Mouse (Mus musculus) cerebellum, adult (tissue): ENCODE data around the gene Cnn2.
A peak's percentile ranks its signal among the peaks of the same experiment; 100 is the strongest.

Source experiments
- ATAC-seq: cut with Nextera tagmentation; 2 replicates; pipeline ENCODE4 v1.9.2; 2017; ENCODE audit warnings: mild to moderate bottlenecking, moderate library complexity, mixed read lengths; ENCODE audit not compliant: insufficient number of reproducible peaks, low FRiP score, low TSS enrichment

Cnn2 gene

DNA sequence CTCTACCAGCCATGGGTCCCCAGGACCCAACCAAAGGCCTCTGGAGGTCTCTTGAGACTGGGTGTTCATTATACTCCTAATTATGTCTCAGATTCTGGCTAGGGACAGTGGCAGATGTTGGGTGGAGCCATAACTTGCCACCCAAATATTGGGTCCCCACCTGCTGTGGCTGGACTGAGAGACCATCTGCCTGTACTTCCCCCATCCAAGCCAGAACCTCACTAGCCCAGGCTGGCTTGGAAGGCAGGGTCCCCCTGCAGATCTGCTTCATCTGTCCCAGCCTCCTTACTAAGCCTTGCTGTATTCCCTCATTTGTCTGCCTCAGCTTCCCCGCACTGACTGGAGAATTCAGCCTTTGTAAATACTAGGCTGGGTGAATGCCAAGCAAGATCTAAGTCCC, 20.2 kb upstream of the Cnn2 start:
- ATAC-seq = no peak

DNA sequence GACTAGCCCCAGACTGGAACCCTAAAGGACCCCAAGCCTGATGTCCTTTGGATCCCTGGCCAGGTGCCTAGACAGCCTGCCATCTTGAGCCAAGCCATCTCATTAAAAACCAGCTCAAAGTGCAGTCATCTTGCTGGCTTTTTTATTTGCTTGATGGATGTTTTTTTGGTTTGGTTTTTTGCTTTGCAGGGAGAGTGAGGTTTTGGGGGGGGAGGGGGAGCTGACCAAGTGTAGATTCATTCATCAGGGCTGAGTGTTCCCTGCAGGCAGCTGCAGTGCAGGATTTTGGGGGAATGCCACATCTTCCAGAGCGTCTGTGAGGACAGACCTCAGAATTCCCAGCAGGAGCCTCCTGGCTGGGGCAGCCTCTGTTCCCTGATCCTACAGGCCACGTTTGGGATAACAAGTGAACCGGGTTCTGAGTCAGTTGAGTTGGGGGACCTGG, 19.2 kb upstream of the Cnn2 start:
- no peak for ATAC-seq

DNA sequence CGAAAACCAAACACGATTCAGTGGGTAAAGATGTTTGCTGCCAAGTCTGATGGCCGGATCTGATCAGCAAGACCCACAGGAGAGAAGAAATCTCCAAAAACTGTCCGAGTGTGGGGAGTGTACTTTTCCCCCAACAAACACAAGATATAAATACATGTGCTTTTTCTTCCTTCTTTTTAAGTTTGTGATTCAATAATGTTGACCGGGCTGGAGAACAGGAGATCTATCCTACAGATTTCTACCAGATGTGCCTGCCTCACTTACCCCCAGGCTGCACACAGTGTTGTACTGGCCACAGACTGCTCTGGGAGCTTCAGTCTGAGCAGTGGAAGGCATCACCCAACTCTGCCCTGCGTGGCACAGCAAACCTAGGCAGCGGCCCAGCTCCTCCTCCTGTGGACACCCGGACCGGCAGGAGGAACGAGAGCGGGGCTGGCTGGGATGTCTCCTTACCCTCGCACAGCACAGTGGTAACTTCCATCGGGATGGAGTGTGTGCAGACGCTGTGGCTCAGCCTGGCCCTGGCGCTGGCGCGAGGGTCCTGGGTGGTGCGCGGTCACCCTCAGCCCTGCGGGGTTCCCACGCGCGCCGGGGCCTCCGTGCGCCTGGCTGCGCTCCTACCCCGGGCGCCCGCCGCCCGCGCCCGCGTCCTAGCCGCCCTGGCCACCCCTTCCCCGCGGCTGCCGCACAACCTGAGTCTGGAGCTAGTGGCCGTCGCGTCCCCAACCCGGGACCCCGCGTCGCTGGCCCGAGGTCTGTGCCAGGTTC, 17.8 kb upstream of the Cnn2 start, which contains the start of gene Grin3b:
Grin3b (plus strand) TSS at position 301 of the 768 bp plus-strand sequence.
- ATAC-seq = no peak

DNA sequence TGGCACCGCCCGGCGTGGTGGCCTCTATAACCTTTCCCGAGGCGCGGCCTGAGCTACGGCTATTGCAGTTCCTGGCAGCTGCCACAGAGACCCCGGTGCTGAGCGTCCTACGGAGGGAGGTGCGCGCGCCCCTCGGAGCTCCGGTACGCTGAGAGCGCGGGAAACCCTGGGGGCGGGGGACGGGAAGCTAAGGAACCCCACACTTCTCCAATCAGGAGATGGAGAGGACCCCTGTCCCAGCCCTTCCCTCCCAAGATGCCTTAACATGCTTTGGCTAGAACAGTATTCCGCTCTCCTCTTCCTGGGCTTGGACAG, 17.2 kb upstream of the Cnn2 start:
- ATAC-seq = no peak

- ATAC-seq = no peak
Measured at GRCm38 (mm10) chr10:79972831-79973230, 15.6 kb upstream of the Cnn2 start.

DNA sequence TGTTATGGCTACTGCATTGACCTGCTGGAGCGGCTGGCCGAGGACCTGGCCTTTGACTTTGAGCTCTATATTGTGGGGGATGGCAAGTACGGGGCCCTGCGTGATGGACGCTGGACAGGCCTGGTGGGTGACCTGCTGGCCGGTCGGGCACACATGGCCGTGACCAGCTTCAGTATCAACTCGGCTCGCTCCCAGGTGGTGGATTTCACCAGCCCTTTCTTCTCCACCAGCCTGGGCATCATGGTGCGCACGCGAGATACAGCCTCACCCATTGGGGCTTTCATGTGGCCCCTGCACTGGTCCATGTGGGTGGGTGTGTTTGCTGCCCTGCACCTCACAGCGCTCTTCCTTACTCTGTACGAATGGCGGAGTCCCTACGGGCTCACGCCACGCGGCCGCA, 14.3 kb upstream of the Cnn2 start:
- no peak for ATAC-seq

GRCm38 (mm10) chr10:79974668-79975067, 13.7 kb upstream of the Cnn2 start:
- no peak for ATAC-seq

DNA sequence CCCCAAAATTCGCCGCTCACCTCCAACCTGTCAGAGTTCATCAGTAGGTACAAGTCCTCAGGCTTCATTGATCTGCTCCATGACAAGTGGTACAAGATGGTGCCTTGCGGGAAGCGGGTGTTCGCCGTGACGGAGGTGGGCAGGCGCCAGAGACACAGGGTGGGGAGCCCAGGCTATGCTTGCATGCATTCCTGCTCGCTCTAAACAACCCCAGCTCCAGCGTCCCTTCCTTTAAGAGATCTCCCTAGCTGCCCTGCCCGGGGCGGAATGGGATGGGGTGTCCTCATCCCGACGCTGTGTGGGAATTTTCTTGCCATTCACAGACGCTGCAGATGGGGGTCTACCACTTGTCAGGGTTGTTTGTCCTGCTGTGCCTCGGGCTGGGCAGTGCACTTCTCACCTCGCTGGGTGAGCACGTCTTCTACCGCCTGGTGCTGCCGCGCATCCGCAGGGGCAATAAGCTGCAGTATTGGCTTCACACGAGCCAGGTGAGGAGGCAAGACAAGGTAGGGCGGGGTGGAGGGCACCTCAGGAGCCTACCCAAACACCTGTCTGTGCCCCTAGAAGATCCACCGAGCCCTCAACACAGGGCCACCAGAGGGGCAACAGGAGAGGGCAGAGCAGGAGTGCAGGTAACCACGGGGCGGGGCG, 12.2 kb upstream of the Cnn2 start:
- no peak for ATAC-seq

DNA sequence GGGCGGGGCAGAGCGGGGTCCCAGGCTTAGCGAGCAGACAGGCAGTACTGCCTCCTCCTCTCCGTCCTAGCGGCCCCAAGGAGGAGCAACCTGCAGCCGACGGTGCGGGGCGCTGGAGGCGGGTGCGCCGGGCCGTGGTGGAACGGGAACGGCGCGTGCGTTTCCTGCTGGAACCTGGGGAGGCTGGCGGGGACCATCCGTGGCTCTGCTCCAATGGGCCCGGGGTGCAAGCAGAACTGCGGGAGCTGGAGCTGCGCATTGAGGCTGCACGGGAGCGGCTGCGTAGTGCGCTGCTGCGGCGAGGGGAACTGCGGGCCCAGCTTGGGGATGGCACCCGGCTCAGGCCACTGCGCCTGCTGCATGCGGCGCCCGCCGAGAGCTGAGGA, 11.7 kb upstream of the Cnn2 start:
- ATAC-seq = no peak

DNA sequence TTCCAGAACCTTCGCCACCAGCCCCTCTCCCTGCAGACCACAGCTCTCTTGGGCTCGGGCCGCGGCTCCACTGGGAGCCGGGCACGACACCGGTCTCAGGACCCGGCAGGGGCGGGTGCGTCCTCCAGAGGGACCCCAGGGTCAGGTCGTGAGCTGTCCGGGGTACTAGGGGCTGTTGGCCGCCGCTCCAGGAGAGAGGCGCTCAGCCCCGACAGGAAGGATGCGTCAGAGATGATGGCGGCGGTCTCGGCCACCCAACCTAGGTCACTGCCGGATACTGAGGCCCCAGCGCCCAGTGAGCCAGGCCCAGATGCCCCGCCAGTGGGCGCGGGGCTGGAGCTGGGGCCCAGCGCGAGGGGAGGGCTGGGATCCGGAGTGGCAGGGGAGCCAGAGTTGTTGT, 11.1 kb upstream of the Cnn2 start:
- no peak for ATAC-seq

GRCm38 (mm10) chr10:79978061-79978460, 10.3 kb upstream of the Cnn2 start:
- ATAC-seq = no peak

GRCm38 (mm10) chr10:79979401-79980155, 8.8 kb upstream of the Cnn2 start:
- no peak for ATAC-seq

- ATAC-seq = no peak
Measured at GRCm38 (mm10) chr10:79983205-79983604, 5.2 kb upstream of the Cnn2 start.

DNA sequence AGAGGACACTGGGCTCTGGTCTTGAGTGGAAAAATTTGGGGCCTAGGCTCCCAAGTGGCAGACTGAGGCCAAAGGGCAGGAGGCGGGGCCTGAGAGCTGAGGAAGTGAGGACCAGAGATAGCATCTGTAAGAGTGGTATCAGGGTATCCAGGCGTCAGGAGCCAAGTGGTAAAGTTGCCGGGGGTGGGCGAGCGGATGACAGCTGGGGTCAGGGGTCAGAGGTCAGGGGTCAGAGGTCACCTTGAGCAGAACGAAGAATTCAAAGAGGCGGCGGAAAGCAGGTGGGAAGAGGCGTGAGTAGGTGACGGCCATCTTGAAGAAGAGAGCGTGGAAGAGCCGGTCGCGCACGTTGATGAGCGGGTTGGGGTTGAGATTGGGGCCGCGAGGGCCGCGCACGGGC, 4.7 kb upstream of the Cnn2 start:
- ATAC-seq = no peak

DNA sequence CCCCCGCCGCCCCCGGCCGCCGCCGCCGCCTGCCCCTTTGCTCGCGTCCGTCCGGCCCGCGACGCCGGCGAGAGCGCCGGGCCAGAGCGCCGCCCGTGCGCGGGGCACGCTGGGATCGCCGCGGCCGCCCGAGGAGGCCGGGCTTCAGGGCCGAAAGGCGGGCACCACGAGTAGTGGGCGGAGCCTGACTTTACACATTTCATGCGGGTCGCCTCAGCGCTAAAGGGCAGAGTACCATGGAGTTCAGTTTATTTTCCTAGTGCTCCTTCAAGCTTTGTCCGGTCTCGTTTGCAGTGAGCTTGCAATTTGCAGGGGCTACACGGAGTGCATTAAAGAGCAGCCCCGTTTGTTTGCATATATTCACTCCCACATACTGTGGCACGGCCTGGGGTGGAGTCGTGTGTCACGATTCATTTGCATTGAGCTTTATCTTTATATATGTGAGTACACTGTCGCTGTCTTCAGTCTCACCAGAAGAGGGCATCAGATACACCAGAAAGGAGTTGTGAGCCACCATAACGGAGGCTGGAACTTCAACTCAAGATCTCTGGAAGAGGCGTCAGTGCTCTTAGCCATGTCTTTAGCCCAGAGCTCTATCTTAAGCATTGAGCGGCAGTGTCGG, 4.1 kb upstream of the Cnn2 start, which contains the start of gene Tmem259:
Tmem259 (minus strand) TSS at position 136 of the 622 bp plus-strand sequence.
- ATAC-seq = peak; percentile 29

GRCm38 (mm10) chr10:79984871-79985270, 3.5 kb upstream of the Cnn2 start:
- ATAC-seq = peak; percentile 75

DNA sequence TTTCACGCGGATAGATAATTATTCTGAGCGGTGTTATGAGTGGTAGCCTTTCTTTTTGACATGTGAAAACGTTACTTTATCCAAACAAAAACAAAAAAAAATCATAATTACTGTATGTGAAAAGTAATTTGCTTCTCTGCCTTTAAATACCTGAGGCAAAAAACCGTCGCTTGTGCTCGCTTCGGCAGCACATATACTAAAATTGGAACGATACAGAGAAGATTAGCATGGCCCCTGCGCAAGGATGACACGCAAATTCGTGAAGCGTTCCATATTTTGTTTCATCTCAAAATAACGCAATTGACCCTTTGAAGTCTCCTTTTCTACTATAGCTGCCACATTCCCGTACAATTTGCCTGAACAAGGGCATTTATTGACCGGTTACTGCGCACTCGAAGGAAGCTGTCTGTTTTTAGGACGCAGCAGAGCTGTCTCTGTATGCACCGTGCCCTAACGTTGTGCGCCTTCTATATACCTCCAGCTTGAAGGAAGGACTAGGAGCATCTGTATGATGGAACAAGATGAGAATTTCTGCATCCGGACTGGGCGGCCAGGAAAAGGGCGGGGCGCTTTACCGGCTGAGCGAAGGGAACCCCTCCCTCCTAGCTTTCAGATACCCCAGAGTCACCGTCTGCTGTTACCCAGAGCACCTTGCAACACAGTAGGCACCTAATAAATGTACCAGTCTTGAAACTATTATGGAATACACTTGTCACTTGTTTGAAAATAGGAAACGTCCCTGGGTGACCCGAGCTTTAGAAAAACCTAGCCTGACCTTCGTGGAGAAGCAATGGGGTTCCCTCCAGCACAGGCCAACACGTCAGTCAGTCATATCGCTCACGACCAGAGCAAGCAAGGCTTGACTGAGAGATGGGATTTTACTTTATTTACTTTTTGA, 2.8 kb upstream of the Cnn2 start:
- peak; percentile 11; the same call in 1 of the 2 replicates for ATAC-seq

GRCm38 (mm10) chr10:79986232-79986878, 2.0 kb upstream of the Cnn2 start:
- no peak for ATAC-seq

- ATAC-seq = no peak
Measured at GRCm38 (mm10) chr10:79986963-79987362, 1.4 kb upstream of the Cnn2 start.
